Mouse (Mus musculus) liver (tissue): ENCODE data around the gene Ints6l.
"Not testable (repeated sequence)": the region's sequence is repeated elsewhere in the genome, so short reads cannot be mapped to it uniquely, and the experiment has no call there.

Source experiments
- DNase-seq: peaks from one replicate; pipeline ENCODE4 v3.0.0-alpha.2; 2020; ENCODE audit warnings: mixed read lengths

Gene Ints6l

DNA sequence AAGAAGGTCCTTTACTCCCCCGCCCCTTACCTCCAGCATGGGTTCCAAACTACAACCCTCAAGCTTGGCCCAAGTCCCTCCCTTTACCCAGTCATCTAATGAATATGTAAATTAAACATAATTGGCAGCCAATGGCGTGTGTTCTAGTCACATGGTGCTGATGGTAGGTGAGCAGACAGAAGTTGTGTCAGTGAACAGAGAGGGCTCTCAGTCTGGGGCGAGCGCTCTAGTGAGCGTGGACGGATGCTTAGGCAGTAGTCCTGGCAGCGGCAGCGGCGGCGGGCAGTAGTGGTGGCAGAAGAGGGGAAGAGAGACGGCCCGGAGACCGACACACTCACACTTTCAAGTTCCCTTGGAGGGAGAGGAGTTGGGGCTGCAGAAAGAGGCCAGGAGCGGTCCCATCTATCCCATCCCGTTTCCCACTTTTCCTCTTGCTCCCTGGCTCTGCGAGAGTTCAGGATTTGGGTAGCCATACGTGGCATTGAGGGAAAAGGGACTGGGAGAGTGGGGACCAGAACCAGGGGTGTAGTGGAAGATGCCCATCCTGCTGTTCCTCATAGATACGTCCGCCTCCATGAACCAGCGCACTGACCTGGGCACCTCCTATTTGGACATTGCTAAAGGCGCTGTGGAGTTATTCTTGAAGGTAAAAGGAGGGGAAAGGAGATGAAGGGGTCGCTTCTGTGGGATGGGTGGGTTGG is at the start of gene Ints6l:
Gene Ints6l, plus strand, starts transcription at position 187 of the 701 bp plus-strand sequence.
- peak; percentile 85 for DNase-seq

DNA sequence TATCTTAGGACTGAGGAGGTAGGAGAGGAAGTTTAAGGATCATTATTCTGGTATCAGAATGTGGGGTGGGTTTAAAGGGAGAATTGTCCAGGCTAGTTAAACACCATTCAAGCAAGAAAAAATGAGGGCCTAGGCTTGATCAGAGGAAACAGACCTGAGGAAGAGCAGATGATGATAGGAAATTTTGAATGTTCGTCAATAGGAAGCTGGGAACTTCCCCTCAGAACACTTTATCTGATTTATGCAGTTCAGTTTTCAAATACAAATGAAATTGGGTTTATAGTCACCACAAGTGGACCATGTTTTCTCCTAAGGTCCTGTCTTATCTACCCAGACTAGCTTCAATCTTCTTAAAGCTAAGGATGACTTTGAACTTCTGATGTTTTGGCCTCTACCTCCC is 49.2 kb upstream of the Ints6l start:
- DNase-seq: no peak

DNA sequence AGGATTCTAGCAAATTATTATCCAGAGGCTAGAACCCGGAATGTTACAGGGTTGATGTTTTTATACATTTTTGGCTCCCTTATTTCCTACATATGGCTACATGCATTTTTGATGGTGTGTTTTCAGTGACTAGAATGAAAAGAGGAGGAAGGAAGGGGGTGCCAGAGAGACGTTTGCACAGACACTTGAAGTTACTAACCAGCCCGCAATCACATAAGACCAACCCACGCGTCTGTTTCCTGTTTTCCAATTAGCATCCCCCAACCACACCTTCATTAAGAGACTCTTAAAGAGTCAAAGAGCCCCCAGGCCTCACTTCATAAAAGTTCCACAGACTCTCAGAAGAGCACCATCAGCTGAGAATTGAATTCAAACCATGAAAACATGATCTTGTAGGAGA is 48.5 kb upstream of the Ints6l start:
- DNase-seq: no peak

DNA sequence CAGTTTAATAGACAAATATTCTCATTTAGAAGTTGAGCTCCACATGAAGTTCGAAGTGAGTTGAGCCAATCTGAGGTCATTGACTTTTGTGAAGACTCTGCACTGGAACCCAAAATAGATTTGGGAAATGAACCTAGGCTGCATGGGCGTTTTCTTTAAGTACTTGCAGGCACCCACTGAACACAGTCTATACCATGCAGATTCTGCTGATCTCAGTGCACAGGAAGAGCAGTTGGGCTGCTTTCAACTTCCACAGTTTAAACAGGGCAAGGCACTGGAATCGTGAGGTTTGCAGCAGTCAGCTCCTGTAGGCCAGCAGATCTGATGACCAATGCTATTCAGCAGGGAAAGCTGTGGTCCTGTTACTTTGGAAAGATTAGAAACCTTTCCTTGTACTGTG is 38.4 kb upstream of the Ints6l start:
- DNase-seq: no peak

- peak; percentile 13 for DNase-seq
Measured at GRCm38 (mm10) chrX:56417541-56417940, 37.1 kb upstream of the Ints6l start.

- no peak for DNase-seq
Measured at GRCm38 (mm10) chrX:56430601-56431000, 24.1 kb upstream of the Ints6l start.

GRCm38 (mm10) chrX:56435758-56436283 is 18.8 kb upstream of the Ints6l start:
- no peak for DNase-seq

- peak; percentile 74 for DNase-seq
Measured at GRCm38 (mm10) chrX:56446487-56447428, 7.9 kb upstream of the Ints6l start.

DNA sequence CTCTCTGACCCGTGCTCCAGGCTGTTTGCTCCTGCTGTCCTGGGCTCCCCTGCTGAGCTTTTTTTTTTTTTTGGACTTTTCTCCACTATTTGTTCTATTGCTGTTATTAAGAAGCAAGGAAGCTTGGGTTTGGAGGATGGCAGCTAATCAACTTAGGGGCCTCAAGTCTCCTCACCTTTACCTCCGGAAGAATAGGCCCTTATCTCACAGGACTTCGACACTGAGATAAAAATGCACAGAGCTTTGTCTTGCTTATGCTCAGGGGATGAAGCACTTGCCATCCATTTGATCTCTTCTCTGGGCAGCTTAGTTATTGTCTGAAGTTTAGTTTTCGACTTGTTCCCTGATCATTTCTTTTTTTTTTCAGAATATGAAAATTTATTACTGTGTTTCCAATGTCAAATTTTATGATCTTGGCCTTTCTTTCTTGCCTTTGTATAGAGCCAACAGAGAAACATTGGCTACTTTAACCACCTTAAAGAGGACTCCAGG is 7.1 kb upstream of the Ints6l start, which contains the start of gene Gm2174:
Gene Gm2174, plus strand, starts transcription at position 442 of the 492 bp plus-strand sequence.
- DNase-seq: no peak

DNA sequence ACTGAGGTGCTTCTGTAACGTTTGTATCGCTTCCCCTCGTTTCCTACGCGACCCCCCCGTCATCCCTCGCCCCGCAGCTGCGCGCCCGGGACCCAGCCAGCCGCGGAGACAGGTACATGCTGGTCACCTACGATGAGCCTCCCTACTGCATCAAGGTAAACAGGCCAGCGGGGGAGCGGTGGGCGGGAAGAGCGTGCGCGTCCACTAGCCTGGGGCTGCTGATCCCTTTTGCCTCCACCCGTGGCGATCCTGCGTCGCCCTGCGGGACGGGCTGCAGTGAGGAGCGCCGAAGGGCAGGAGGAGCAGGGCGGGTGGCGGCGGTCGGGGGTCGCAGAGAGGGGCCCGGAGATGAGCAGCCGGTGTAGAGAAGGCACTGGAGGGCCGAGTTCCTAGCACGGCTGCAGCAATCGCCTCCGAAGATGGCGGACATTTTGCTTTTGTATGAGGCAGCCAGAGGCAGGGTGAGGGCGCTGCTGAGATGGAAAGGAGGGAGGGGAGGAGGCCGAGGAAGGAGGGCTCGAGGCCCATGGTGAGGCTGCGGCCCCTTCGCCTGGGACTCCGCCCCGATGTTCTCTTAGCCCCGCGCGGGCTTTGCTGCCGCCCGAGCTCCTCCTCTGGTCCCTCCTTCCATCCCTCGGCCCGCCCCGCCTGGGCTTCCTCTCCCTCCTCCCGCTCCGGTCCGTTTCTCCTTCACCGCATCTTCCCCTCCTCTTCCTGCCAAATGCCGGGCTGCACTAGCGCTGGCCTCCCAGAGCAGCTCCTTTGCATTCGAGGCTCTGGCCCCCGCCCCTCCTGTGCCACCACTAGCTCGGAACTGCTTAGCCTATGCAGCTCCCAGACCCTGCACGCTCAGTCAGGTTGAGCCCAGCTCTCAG is 952 bp downstream of the Ints6l start:
- DNase-seq: peak; percentile 93

- peak; percentile 56 for DNase-seq
Measured at GRCm38 (mm10) chrX:56456379-56456778, 1.7 kb downstream of the Ints6l start.

GRCm38 (mm10) chrX:56462020-56462933 is 7.6 kb downstream of the Ints6l start:
- DNase-seq: no peak

- DNase-seq: no peak
Measured at GRCm38 (mm10) chrX:56464906-56465305, 10.2 kb downstream of the Ints6l start.

GRCm38 (mm10) chrX:56467688-56468087 is 13.0 kb downstream of the Ints6l start:
- no peak for DNase-seq

- DNase-seq: no peak
Measured at GRCm38 (mm10) chrX:56468422-56468821, 13.8 kb downstream of the Ints6l start.

DNA sequence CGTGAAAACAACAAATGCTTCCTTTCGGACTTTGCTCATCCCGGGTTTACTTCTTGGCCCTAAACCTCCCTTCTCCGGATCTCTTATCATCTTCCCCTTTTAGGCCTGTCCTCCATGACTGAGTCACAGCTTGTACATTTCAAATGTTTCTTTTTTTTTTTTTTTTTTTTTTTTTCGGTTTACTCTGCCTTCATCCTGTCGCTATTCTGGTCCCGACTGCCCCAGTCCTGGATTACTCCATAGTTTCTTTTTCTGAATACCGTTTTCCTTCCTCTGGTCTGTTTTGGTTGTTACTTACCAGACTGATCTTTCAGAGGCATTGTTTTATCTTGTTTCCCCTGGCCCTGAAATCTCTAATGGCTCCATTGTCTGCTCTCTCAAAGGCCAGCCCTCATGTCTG is 19.4 kb downstream of the Ints6l start:
- no peak for DNase-seq

DNA sequence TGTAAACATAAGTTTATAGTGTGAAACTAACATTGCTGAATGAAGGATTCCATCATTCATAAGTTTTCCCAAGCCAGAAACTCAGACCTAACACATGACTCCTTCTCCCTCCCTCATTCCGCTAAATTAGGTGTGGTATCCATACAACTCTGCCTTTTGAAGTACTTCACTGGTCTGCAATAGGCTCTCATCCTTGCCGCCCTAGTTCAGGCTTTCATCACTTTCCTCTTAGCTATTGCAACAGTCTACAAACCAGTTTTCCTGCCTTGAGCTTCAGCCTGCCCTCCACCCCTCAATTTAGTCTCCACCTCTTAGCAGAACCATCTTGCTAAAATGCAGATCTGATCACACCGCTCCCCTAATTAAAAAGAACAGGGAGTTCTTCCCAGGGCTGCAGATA is 22.9 kb downstream of the Ints6l start:
- DNase-seq: no peak

GRCm38 (mm10) chrX:56481906-56482305 is 27.2 kb downstream of the Ints6l start:
- DNase-seq: no peak

- DNase-seq: peak; percentile 75
Measured at GRCm38 (mm10) chrX:56489758-56490157, 35.1 kb downstream of the Ints6l start.

DNA sequence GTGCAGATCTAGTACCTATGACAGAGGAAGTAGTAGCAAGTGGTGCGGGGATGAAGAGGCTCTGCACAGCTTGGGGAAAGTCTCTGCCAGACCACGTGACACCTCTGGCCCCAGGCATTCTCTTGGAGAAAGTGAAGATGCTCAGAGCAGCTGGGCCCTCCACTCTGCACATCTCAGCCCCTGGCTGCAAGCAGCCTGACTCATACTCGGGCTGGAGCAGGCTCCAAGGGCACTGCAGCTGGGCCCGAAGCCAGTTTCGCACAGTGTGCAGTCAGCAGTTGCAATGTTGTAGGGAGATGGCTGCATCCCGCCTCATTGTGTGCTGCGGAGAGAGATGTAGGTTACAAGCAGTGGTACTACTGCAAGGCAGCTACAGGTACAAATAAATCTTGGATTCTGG is 42.6 kb downstream of the Ints6l start:
- no peak for DNase-seq

GRCm38 (mm10) chrX:56524442-56524841 is 69.8 kb downstream of the Ints6l start, which contains the start of gene Gm10477:
Gene Gm10477 (plus strand): TSS chrX:56524742.
- not testable (repeated sequence) for DNase-seq
